Mouse (Mus musculus) ovary, postnatal 36 days (tissue): ENCODE measurements around the gene Itpr1.

ENCODE experiments used
- DNase-seq: peaks from one replicate; pipeline ENCODE4 v3.0.0; 2022; ENCODE audit warnings: low spot score, mixed read lengths

Gene Itpr1

GRCm38 (mm10) chr6:108512994-108513393, 300.1 kb downstream of the Itpr1 start:
- DNase-seq, result no peak

- DNase-seq, result no peak
Observed at GRCm38 (mm10) chr6:108516248-108516647, 303.4 kb downstream of the Itpr1 start.

- no peak for DNase-seq
Observed at GRCm38 (mm10) chr6:108517241-108517981, 304.5 kb downstream of the Itpr1 start.

GRCm38 (mm10) chr6:108517986-108518385, 305.1 kb downstream of the Itpr1 start:
- DNase-seq, result no peak

- DNase-seq, result no peak
Observed at GRCm38 (mm10) chr6:108518552-108518951, 305.7 kb downstream of the Itpr1 start.

- no peak for DNase-seq
Observed at GRCm38 (mm10) chr6:108519327-108519726, 306.4 kb downstream of the Itpr1 start.

GRCm38 (mm10) chr6:108523956-108524616, 311.2 kb downstream of the Itpr1 start:
- DNase-seq, result no peak

- no peak for DNase-seq
Observed at GRCm38 (mm10) chr6:108524617-108525010, 311.7 kb downstream of the Itpr1 start.

GRCm38 (mm10) chr6:108527560-108527959, 314.7 kb downstream of the Itpr1 start:
- no peak for DNase-seq

- DNase-seq, result no peak
Observed at GRCm38 (mm10) chr6:108527993-108528392, 315.1 kb downstream of the Itpr1 start.

GRCm38 (mm10) chr6:108529150-108529549, 316.3 kb downstream of the Itpr1 start:
- no peak for DNase-seq

GRCm38 (mm10) chr6:108530781-108531323, 318.0 kb downstream of the Itpr1 start:
- no peak for DNase-seq

GRCm38 (mm10) chr6:108531324-108532311, 318.7 kb downstream of the Itpr1 start:
- peak; percentile 54 for DNase-seq

- peak; percentile 18 for DNase-seq
Observed at GRCm38 (mm10) chr6:108532486-108533179, 319.7 kb downstream of the Itpr1 start.

GRCm38 (mm10) chr6:108534139-108534538, 321.2 kb downstream of the Itpr1 start:
- no peak for DNase-seq

- no peak for DNase-seq
Observed at GRCm38 (mm10) chr6:108534596-108534995, 321.7 kb downstream of the Itpr1 start.

GRCm38 (mm10) chr6:108535309-108535708, 322.4 kb downstream of the Itpr1 start:
- DNase-seq, result no peak

GRCm38 (mm10) chr6:108536546-108537317, 323.8 kb downstream of the Itpr1 start:
- no peak for DNase-seq

- no peak for DNase-seq
Observed at GRCm38 (mm10) chr6:108538406-108538805, 325.5 kb downstream of the Itpr1 start.

GRCm38 (mm10) chr6:108540441-108540840, 327.5 kb downstream of the Itpr1 start:
- no peak for DNase-seq

- no peak for DNase-seq
Observed at GRCm38 (mm10) chr6:108544917-108545316, 332.0 kb downstream of the Itpr1 start.
